Mouse (Mus musculus) intestine, embryonic 14.5 days (tissue): ENCODE results near the gene Tacc3. TPM values are rescaled to one million over a fixed set of nuclear protein-coding genes. Genes with fewer than 3 reads are reported as not detected.

Experiments used
- ATAC-seq: fragments of 200-750 bp; cut with Nextera tagmentation; replicated peaks from 2 replicates; pipeline ENCODE4 v1.8.0; 2017; ENCODE audit warnings: low read depth, moderate number of reproducible peaks, moderate TSS enrichment, moderate library complexity; ENCODE audit not compliant: low FRiP score, low TSS enrichment
- DNase-seq: peaks from one replicate; pipeline ENCODE4 v3.0.0-alpha.2; 2018; ENCODE audit warnings: low spot score
- H3K27ac ChIP-seq: fragments of 300-500 bp; sonication (generic); 2 replicates; pipeline ENCODE4 v1.5.1; 2014; ENCODE audit warnings: low read depth, mild to moderate bottlenecking, control low read depth
- H3K27me3 ChIP-seq: fragments of 300-500 bp; sonication (generic); replicated peaks from 2 replicates; pipeline ENCODE4 v1.6.1; 2014; ENCODE audit warnings: low read length, control low read depth; ENCODE audit not compliant: control insufficient read depth, insufficient read depth
- H3K36me3 ChIP-seq: fragments of 300-500 bp; sonication (generic); 2 replicates; pipeline ENCODE4 v1.6.1; 2014; ENCODE audit warnings: low read length, control low read depth; ENCODE audit not compliant: control insufficient read depth, insufficient read depth
- H3K4me1 ChIP-seq: fragments of 300-500 bp; sonication (generic); replicated peaks from 2 replicates; pipeline ENCODE4 v1.6.1; 2014; ENCODE audit warnings: low read length, control low read depth, mixed read lengths; ENCODE audit not compliant: control insufficient read depth, insufficient read depth
- H3K4me2 ChIP-seq: fragments of 300-500 bp; sonication (generic); 2 replicates; pipeline ENCODE4 v1.6.1; 2014; ENCODE audit warnings: low read length
- H3K4me3 ChIP-seq: fragments of 300-500 bp; sonication (generic); 2 replicates; pipeline ENCODE4 v1.5.1; 2014; ENCODE audit warnings: low read depth, low read length, control low read depth, mixed read lengths
- H3K9ac ChIP-seq: fragments of 300-500 bp; sonication (generic); 2 replicates; pipeline ENCODE4 v1.6.1; 2014; ENCODE audit warnings: mild to moderate bottlenecking, low read length
- H3K9me3 ChIP-seq: fragments of 300-500 bp; sonication (generic); 2 replicates; pipeline ENCODE4 v1.6.1; 2016; ENCODE audit warnings: low read length, control low read depth; ENCODE audit not compliant: control insufficient read depth
- WGBS: fragments of 180-500 bp; shearing (Covaris S2); extraction: QIAGEN DNeasy Blood & Tissue Kit; methylation state at CpG from one replicate; pipeline ENCODE4 v1.1.7; 2014; 5-methylcytosine and 5-hydroxymethylcytosine counted together
- polyA plus RNA-seq: library from polyadenylated mRNA; unstranded; fragments of >200 nt; fragmentation: Nextera tagmentation; extraction: Ambion mirVana; gene quantifications from 2 replicates; pipeline ENCODE4 v1.2.1, GENCODE M21; 2014

Tacc3 gene
- polyA plus RNA-seq: 174 and 191 TPM in 2 replicates

DNA sequence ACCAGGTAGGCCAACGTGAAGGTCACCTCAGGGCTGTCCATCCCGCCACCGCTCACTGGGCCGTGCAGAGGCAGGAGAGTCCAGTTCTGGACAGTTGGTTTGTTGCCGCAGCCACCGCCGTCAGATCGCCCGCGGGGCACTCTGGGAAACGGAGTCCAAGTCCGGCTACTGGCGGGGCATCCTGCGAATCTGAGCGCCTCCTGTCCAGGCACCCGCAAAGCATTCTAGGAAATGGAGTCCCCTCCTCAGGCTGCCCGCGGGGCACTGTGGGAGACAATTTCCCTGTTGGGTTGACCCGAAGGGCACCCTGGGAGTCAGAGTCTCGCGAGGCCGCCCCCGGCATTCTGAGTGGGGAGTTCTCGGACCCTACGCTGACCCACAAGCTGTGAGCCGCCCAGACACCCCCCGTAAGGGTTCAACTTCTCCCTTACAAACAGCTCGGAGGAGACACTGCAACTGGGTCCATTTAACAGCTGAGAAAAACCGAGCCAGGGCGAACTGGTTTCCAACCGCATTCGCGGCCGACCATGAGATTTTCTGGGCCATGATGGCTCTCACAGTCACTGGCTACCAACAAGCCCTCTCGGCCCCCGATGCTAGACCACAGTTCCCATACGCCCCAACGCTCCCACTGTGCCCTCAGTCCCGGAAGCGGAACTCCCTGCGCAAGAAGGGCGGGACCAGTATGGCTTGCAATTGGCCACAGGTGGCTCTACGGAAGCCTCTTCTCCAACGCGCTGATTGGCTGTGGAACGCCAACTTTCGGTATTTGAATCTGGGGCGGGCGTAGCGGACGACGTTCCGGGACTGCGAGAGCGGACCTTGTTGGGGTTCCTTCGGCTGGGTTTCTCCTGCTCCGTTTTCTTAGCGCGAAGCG, at the start of gene Tacc3, which contains the start of gene Tmem129:
TSS of gene Tacc3 (plus strand) at position 342 of the 877 bp plus-strand sequence.
TSS of gene Tmem129 (minus strand) at position 630 of the 877 bp plus-strand sequence.
- DNase-seq (peak; percentile 98), ATAC-seq (peak; percentile 98)
- Histone ChIP-seq H3K4me2 (peak within 1 kb of the TSS; percentile 59), H3K9me3 (no peaks in the 10 kb centered on the region), H3K27ac (peak within 1 kb of the TSS; percentile 95), H3K36me3 (peaks cover 45% of the 10 kb centered on the region), H3K4me1 (peaks cover 25% of the 10 kb centered on the region), H3K27me3 (no peaks in the 10 kb centered on the region), H3K9ac (peak within 1 kb of the TSS; percentile 82), H3K4me3 (peak within 1 kb of the TSS; percentile 72)
- WGBS: under 1% methylated on average over 60 of the region's 60 CpGs

DNA sequence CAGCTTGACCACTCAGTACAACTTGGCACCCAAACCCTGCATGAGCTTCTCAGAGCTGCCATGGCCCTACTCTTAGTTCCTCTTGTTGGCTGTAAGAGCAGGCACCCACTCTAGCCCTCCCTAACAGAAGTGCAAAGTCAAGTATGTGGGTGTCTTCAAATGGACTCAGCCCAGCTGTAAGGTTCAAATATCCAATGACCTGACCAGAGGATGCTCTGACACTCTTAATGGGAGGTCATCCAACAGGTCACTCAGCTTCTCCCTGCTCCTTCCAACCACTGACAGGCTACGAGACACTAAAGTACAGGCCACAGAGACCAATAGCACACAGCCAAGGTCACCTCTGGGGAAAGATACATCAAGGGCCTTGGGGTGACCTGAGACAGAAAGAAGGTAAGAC, 48.7 kb upstream of the Tacc3 start:
- Histone ChIP-seq H3K36me3 (peaks cover 77% of the 10 kb centered on the region), H3K4me1 (no peaks in the 10 kb centered on the region), H3K4me3 (no peak overlapping the region), H3K27ac (no peak overlapping the region), H3K27me3 (no peaks in the 10 kb centered on the region), H3K4me2 (no peak overlapping the region), H3K9ac (no peak overlapping the region), H3K9me3 (no peaks in the 10 kb centered on the region)
- DNase-seq (no peak), ATAC-seq (no peak)
- 80% methylated on average over 1 of the region's 1 CpGs for WGBS

DNA sequence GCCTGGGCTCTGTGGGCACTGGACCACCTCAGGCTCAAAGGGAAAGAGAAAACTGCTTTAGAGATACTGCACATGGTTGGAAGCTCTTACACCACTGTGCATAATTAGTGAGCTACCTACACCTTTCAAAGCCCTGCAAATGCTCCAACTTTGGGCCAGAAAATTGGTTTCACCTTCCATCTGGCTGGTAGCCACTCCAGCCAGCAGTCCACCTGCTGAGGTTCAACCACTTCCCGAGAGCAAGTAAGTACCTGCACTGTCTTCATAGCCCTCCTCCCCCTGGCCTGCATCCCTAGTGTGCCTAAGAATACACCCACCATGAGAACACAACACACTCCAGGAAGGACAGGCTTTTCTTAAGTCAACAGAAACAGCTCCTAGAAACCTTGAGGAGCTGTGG, 46.1 kb upstream of the Tacc3 start:
- H3K27me3 ChIP-seq: no peaks in the 10 kb centered on the region
- no peak overlapping the region for H3K4me3 ChIP-seq
- no peak for DNase-seq
- no peak overlapping the region for H3K27ac ChIP-seq
- 94% methylated on average over 1 of the region's 1 CpGs for WGBS
- no peak overlapping the region for H3K9ac ChIP-seq
- H3K4me2 ChIP-seq: no peak overlapping the region
- H3K9me3 ChIP-seq: no peaks in the 10 kb centered on the region
- peaks cover 68% of the 10 kb centered on the region for H3K36me3 ChIP-seq
- H3K4me1 ChIP-seq: no peaks in the 10 kb centered on the region
- no peak for ATAC-seq

DNA sequence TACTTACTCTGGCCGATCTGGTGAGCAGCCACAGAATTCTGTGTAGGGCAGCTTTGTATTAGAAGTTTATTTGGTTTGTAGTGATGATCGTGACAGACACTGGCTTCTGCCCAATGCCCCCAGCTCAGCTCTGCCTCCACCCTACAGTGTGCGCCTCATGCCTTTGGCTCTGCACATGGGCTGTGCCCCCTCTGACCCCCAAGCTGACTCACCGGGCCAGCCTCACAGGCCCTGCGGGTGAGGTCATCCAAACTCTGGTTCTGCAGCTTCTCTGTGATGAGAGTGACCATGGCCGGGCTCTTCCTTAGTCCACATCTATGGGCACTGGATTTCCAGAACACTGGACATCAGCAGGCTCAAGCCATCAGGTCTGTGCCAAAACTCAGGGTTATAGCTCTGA, 43.5 kb upstream of the Tacc3 start:
- Histone ChIP-seq H3K27ac (no peak overlapping the region), H3K36me3 (peaks cover 43% of the 10 kb centered on the region)
- 81% methylated on average over 6 of the region's 6 CpGs for WGBS

DNA sequence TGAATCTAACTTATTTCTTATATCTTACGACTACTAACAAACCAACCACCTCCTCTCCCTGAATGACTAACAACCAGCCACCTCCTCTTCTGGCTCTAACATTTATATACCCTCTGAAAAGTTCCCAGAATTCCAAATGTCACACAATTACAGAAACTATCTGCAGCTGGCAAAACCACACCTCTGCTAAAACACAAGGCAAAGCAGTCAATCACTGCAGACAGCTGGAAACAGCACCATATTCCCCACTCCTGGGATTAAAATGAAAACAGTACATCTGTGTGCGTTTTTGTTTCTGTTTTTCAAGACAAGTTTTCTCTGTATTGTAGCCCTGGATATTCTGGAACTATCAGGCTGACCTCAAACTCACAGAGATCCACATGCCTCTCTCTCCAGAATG, 35.3 kb upstream of the Tacc3 start:
- no peak overlapping the region for H3K27ac ChIP-seq
- 81% methylated on average over 2 of the region's 2 CpGs for WGBS
- H3K36me3 ChIP-seq: peaks cover 10% of the 10 kb centered on the region; the same call in 1 of the 2 replicates
- H3K4me1 ChIP-seq: peaks cover 1% of the 10 kb centered on the region
- no peak overlapping the region for H3K4me3 ChIP-seq
- no peak for DNase-seq
- ATAC-seq: no peak
- no peaks in the 10 kb centered on the region for H3K9me3 ChIP-seq
- H3K27me3 ChIP-seq: no peaks in the 10 kb centered on the region
- H3K9ac ChIP-seq: no peak overlapping the region
- no peak overlapping the region for H3K4me2 ChIP-seq

More for the DNA sequence above, 43.5 kb upstream of the Tacc3 start:
- H3K9me3 ChIP-seq: no peaks in the 10 kb centered on the region
- H3K4me3 ChIP-seq: no peak overlapping the region
- no peak overlapping the region for H3K4me2 ChIP-seq
- no peaks in the 10 kb centered on the region for H3K27me3 ChIP-seq
- no peaks in the 10 kb centered on the region for H3K4me1 ChIP-seq
- ATAC-seq (no peak), DNase-seq (no peak)
- no peak overlapping the region for H3K9ac ChIP-seq

DNA sequence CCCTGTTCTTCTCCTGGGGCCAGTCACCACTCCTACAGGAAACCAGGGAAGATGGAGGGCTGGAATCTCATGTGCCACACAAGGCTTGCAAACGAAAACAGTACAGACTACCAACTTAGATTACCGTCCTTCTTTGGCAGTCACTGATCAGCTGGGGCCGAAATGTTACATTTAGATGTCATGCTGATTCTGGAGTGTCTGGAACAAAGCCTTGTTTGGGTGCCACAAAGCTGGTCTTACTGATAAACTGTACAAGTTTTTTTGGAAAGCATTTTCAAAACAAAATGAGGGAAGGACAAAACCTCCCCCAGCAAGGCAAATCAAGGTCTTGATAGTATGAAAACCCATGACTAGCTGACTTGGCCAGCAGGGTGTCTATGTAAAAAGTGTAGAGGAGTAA, 34.2 kb upstream of the Tacc3 start:
- DNase-seq (no peak), ATAC-seq (no peak)
- H3K27me3 ChIP-seq: no peaks in the 10 kb centered on the region
- 68% methylated on average over 3 of the region's 3 CpGs for WGBS
- peaks cover 10% of the 10 kb centered on the region; the same call in 1 of the 2 replicates for H3K36me3 ChIP-seq
- no peak overlapping the region for H3K4me3 ChIP-seq
- H3K27ac ChIP-seq: no peak overlapping the region
- no peak overlapping the region for H3K9ac ChIP-seq
- H3K9me3 ChIP-seq: no peaks in the 10 kb centered on the region
- H3K4me2 ChIP-seq: no peak overlapping the region
- H3K4me1 ChIP-seq: peaks cover 8% of the 10 kb centered on the region

DNA sequence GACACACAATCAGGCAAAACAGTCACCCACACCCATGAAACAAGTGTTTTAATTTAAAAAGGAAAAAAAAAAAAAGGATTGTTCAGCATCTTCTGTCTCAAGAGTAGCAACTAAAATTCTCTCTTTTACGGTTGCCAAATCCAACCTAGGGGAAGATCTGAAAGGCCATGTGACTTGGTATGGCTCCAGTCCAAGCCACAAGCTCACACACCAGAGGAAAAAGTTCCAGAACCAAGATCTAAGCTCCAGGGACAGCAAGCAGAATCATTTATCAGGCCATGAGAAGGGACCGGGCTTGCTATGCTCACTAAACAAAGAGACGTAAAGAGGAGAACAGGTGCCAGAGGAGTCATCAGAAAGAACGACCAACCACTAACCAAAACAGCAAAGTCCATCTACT, 30.0 kb upstream of the Tacc3 start:
- Histone ChIP-seq H3K27me3 (no peaks in the 10 kb centered on the region), H3K36me3 (peaks cover 5% of the 10 kb centered on the region; the same call in 1 of the 2 replicates), H3K27ac (no peak overlapping the region), H3K4me2 (peak overlapping the region; percentile 90), H3K4me1 (peaks cover 14% of the 10 kb centered on the region), H3K4me3 (peak overlapping the region; percentile 88), H3K9me3 (no peaks in the 10 kb centered on the region), H3K9ac (peak overlapping the region; percentile 89; the same call in 1 of the 2 replicates)
- DNase-seq (no peak), ATAC-seq (no peak)
- WGBS: 35% methylated on average over 4 of the region's 4 CpGs

DNA sequence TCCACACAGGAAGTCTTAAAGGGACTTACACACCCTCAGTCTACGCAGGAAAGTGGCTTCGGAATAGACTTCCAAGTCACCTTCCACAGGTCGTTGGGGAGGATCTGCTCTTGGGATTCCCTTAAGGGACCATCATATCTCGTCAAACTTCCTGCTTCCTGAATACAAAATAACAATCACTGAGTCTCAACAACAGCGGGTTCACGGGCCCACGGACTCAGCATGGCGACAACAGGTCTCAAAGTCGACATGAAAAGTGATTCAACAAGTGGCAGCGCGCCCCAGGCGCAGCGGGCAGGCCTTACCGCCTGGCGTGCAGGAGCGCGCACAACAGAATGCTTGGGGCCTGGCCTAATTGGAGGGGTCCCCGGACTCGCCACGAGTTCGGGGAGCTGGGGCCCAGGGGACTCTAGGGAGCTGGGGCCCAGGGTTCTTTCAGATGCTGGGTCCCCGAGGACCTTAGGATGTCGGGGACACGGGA, 29.1 kb upstream of the Tacc3 start:
- no peaks in the 10 kb centered on the region for H3K36me3 ChIP-seq
- peak overlapping the region; percentile 84 for H3K27ac ChIP-seq
- H3K9me3 ChIP-seq: no peaks in the 10 kb centered on the region
- DNase-seq: peak; percentile 85
- ATAC-seq: no peak; the same call in 1 of the 2 replicates
- peak overlapping the region; percentile 89 for H3K9ac ChIP-seq
- H3K4me3 ChIP-seq: peak overlapping the region; percentile 88
- H3K4me1 ChIP-seq: peaks cover 14% of the 10 kb centered on the region
- under 1% methylated on average over 24 of the region's 24 CpGs for WGBS
- peak overlapping the region; percentile 90 for H3K4me2 ChIP-seq
- H3K27me3 ChIP-seq: no peaks in the 10 kb centered on the region
